Mouse (Mus musculus) lung, adult 2 months (tissue): ENCODE data around the gene Gzmg. TPM values are rescaled to one million over a fixed set of nuclear protein-coding genes. Genes with fewer than 3 reads are reported as not detected.
"Not testable (repeated sequence)": the region's sequence is repeated elsewhere in the genome, so short reads cannot be mapped to it uniquely, and the experiment has no call there.

Experiments
- DNase-seq: peaks from one replicate; pipeline ENCODE4 v3.0.0; 2022
- H3K4me1 ChIP-seq: fragments of 200-500 bp; 2 replicates; pipeline ENCODE4 v1.6.1; 2011; ENCODE audit warnings: low read length; ENCODE audit not compliant: control insufficient read depth, insufficient read depth
- H3K4me3 ChIP-seq: fragments of 200-500 bp; replicated peaks from 2 replicates; pipeline ENCODE3; 2011; ENCODE audit warnings: low read depth, mild to moderate bottlenecking, control low read depth, low read length; ENCODE audit errors: extremely low read depth
- CTCF ChIP-seq: fragments of 200-500 bp; IDR thresholded peaks from 2 replicates; pipeline ENCODE4 v1.5.1; 2011; ENCODE audit warnings: mild to moderate bottlenecking, low read length, control low read depth; ENCODE audit not compliant: insufficient read depth
- POLR2A ChIP-seq: fragments of 200-500 bp; IDR thresholded peaks from 2 replicates; pipeline ENCODE4 v1.6.1; 2011; ENCODE audit warnings: low read depth, mild to moderate bottlenecking, control low read depth, low read length, borderline replicate concordance; ENCODE audit errors: extremely low read depth
- WGBS: fragments of 180-500 bp; shearing (Covaris S2); methylation state at CpG from one replicate; pipeline ENCODE4 v1.1.7; 2018; 5-methylcytosine and 5-hydroxymethylcytosine counted together
- polyA plus RNA-seq: library from polyadenylated mRNA; depleted of rRNA; stranded (reverse); fragments of >200 nt; gene quantifications from 2 replicates; pipeline ENCODE4 v1.2.3, GENCODE M21; 2012; rRNA removed

Gene Gzmg
- polyA plus RNA-seq, 1 experiment, result not detected

DNA sequence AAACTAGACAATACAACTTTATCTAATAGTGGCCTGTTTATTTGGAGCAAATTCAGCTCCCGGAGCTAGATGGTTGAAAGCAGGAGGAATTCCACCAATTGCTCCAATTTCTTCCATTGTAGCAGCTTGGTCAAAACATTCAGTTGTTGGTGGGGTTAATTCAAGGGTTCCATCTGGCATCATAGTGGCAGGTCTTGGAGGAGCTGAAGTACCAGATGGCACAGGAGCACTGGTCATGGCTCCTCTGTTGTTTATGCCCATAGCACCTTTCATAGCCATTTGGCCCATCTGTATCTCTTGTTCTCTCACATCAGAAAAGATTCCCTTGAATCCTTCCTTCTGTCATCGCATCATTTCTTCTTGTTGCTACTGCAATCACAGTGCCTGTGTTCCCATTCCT lies 2.7 kb upstream of the Gzmg start:
- TF ChIP-seq CTCF, result no peak
- no peak for TF ChIP-seq POLR2A
- WGBS, result 79% methylated on average over 2 of the region's 2 CpGs
- Histone ChIP-seq H3K4me3 (no peak overlapping the region), H3K4me1 (no peaks in the 10 kb centered on the region)
- no peak for DNase-seq

DNA sequence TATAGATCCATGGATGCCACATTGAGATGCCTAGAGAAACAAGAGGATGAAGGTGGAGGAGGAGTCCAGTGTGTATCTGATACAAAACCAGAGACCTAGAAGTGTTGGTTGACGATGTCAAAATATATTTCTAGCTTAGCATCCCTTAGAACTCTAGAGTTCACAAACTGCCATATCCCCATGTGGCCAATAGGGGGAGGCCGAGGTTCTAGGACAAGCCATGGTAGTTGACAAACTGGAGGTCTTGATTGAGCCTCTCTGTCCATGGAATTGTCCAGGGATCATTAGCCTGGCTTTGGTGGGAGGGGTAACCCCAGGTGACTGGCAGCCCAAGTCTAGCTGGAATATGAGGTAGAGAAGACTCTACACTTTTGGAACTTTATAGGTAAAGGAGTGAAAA lies 4.0 kb downstream of the Gzmg start:
- 70% methylated on average over 2 of the region's 2 CpGs for WGBS
- no peak overlapping the region for H3K4me3 ChIP-seq
- DNase-seq, result no peak
- TF ChIP-seq CTCF, result no peak
- no peak for TF ChIP-seq POLR2A
- no peaks in the 10 kb centered on the region for H3K4me1 ChIP-seq

DNA sequence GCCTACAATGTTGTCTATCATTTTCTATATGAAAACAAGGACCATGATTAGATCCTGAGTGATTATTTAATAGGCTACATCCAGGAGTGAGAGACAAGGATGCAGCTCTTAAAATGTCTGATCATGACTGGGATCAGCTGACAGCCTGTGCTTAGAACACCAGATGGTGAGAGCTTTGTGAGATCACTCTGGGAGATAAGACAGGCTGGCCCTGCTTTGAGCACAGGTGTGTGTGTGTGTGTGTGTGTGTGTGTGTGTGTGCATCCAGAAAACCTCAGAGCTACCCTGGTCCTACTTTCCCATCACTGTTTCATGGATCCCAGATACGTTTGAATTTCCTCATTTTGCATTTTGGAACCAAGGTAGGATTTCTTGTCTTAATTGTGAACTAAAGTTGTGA lies 25.7 kb downstream of the Gzmg start:
- not testable (repeated sequence) for H3K4me3 ChIP-seq, H3K4me1 ChIP-seq, DNase-seq
- 76% methylated on average over 1 of the region's 1 CpGs for WGBS

DNA sequence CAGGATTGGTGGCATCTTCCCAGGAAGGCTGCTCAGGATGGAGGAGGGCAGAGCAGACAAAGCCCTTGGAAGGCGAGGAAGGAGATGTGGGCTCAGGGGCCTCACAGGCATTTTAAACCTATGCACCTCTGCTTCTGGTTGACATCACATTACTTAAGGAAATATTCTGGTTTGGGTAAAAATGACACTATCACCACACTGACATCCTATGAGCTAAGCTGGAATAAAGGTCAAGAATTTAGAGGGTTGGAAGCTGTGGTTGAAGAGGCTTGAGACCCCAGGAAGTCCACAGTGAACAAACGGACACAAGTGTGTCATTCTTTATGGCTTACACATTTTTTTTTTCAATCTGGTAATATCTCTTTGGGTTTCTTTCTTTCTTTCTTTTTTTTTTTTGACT lies 26.9 kb downstream of the Gzmg start, which contains the start of gene Gzmd:
Gene Gzmd, minus strand, starts transcription at position 101 of the 400 bp plus-strand sequence.
- 66% methylated on average over 2 of the region's 2 CpGs for WGBS
- H3K4me1 ChIP-seq, DNase-seq, H3K4me3 ChIP-seq: not testable (repeated sequence)

DNA sequence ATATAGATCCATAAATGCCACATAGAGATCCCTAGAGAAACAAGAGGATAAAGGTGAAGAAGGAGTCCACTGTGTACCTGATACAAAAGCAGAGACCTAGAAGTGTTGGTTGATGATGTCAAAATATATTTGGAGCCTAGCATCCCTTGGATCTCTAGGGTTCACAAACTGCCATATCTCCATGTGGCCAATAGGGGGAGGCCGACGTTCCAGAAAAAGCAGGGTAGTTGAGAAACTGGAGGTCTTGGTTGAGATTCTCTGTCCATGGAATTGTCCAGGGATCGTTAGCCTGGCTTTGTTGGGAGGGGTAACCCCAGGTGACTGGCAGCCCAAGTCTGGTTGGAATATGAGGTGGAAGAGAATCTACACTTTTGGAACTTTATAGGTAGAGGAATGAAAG lies 31.0 kb downstream of the Gzmg start:
- 50% methylated on average over 3 of the region's 3 CpGs for WGBS

DNA sequence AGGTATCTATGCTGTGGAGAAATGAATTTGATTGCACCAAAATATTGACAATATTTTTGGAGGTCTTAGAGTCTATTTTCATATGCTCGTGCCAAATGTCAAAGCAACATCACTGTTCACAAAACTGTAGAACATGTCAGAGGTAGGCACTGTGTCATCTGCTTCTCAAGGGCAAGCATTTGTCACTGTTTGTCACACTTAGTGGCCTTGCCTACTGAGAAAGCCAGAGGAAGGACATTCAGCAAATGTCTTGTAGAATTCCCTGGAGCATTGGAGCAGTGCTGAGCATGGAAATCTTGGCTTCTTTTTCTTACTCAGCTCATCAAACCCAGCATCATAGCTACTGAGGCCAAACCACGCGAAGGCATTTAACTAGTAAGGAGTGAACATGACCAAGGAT lies 35.9 kb downstream of the Gzmg start:
- DNase-seq, result no peak
- no peak overlapping the region for H3K4me3 ChIP-seq
- WGBS, result 85% methylated on average over 3 of the region's 3 CpGs
- no peaks in the 10 kb centered on the region for H3K4me1 ChIP-seq
- no peak for TF ChIP-seq CTCF
- no peak for TF ChIP-seq POLR2A

More for the DNA sequence above, 31.0 kb downstream of the Gzmg start:
- TF ChIP-seq POLR2A, result no peak
- no peak for TF ChIP-seq CTCF
- no peak for DNase-seq
- Histone ChIP-seq H3K4me3 (no peak overlapping the region), H3K4me1 (no peaks in the 10 kb centered on the region)

DNA sequence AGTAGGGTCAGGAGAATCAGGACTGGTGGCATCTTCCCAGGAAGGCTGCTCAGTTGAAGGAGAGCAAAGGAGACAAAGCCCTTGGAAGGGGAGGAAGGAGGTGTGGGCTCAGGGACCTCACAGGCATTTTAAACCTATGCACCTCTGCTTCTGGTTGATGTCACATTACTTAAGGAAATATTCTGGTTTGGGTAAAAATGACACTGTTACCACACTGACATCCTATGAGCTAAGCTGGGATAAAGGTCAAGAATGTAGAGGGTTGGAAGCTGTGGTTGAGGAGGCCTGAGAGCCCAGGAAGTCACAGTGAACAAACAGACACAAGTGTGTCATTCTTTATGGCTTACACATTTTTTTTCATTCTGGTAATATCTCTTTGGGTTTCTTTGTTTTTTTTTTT lies 38.9 kb downstream of the Gzmg start, which contains the start of gene Gzme:
Gene Gzme, minus strand, starts transcription at position 101 of the 400 bp plus-strand sequence.
- no peak within 1 kb of the TSS for H3K4me3 ChIP-seq
- no peak for DNase-seq
- TF ChIP-seq POLR2A, result no peak
- TF ChIP-seq CTCF, result no peak
- no peaks in the 10 kb centered on the region for H3K4me1 ChIP-seq

DNA sequence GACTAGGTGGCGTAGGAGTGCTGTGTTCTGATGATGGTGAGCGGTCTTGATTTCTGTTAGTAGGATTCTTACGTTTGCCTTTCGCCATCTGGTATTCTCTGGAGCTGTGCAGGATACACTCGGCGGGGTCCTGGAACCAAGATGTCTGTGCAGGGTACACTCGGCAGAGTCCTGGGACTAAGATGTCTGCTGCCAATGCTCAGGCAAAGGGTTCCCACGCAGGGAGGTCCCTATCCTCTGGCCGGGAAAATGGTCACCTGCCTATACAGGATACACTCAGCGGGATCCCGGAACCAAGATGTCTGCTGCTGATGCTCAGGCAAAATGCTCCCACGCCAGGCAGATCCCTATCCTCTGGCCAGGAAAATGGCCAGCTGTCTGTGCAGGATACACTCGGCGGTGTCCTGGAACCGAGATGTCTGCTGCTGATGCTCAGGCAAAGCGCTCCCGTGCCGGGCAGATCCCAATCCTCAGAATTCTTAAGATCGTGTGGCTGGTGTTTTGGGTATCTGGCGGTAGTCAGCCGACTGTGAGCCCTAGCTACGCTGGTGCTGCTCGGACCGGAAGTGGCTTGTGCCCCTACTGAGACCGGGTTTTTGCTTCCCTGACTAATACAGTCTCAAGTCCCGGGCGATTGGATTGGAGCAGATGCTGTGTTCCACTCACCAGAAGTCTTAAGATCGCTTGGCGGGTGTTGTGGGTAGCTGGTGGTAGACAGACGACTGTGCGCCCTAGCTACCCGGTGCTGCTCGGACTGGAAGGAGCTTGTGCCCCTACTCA lies 43.7 kb downstream of the Gzmg start:
- not testable (repeated sequence) for DNase-seq, H3K4me3 ChIP-seq, H3K4me1 ChIP-seq
- 90% methylated on average over 33 of the region's 33 CpGs for WGBS

Other genes starting within 250 kb of the Gzmg start
- 1.8 and 1.9 TPM in 2 replicates for gene Cma1, start 214.9 kb downstream of the Gzmg start, polyA plus RNA-seq
- not detected in 2 replicates for gene Cma2, start 208.6 kb downstream of the Gzmg start, polyA plus RNA-seq
- gene Mcpt1, start 141.6 kb downstream of the Gzmg start, polyA plus RNA-seq, result not detected in 2 replicates
- gene Mcpt9, start 129.1 kb downstream of the Gzmg start, polyA plus RNA-seq, result not detected in 2 replicates
- gene Mcpt2, start 117.5 kb downstream of the Gzmg start, polyA plus RNA-seq, result not detected in 2 replicates
- 1.5 and 1.8 TPM in 2 replicates for gene Mcpt4, start 97.3 kb downstream of the Gzmg start, polyA plus RNA-seq
- not detected in 2 replicates for gene Mcpt8, start 74.3 kb downstream of the Gzmg start, polyA plus RNA-seq
- gene Ctsg, start 57.0 kb downstream of the Gzmg start, polyA plus RNA-seq, result 0.20 TPM in 1 of 2 replicates, not detected in the other
- not detected in 2 replicates for gene Gzme, start 39.0 kb downstream of the Gzmg start, polyA plus RNA-seq
- gene Gzmd, start 27.0 kb downstream of the Gzmg start, polyA plus RNA-seq, result not detected in 2 replicates
- gene Gzmn, start 15.0 kb upstream of the Gzmg start, polyA plus RNA-seq, result not detected in 2 replicates
- not detected in 2 replicates for gene Gzmf, start 51.8 kb upstream of the Gzmg start, polyA plus RNA-seq
- not detected in 2 replicates for gene Gzmc, start 75.1 kb upstream of the Gzmg start, polyA plus RNA-seq
- gene Gzmb, start 102.7 kb upstream of the Gzmg start, polyA plus RNA-seq, result 1.9 and 2.4 TPM in 2 replicates
- gene Atp12a, start 205.5 kb upstream of the Gzmg start, polyA plus RNA-seq, result 0.04 and 0.22 TPM in 2 replicates
- not detected in 2 replicates for gene Rnf17, start 243.0 kb upstream of the Gzmg start, polyA plus RNA-seq